Mouse (Mus musculus) bone marrow, adult 2 months (tissue): Measurements from ENCODE around the gene Tbl3. TPM values are rescaled to one million over a fixed set of nuclear protein-coding genes. Genes with fewer than 3 reads are reported as not detected.

Experiments used
- H3K27ac ChIP-seq: fragments of 200-500 bp; 2 replicates; pipeline ENCODE4 v1.5.1; 2012; ENCODE audit warnings: low read depth, mild to moderate bottlenecking, control low read depth, inconsistent platforms, low read length; ENCODE audit not compliant: control insufficient read depth, poor library complexity, insufficient read depth
- H3K4me1 ChIP-seq: fragments of 200-500 bp; 2 replicates; pipeline ENCODE4 v1.6.1; 2011; ENCODE audit warnings: low read length; ENCODE audit not compliant: control insufficient read depth, insufficient read depth
- H3K4me3 ChIP-seq: fragments of 200-500 bp; replicated peaks from 2 replicates; pipeline ENCODE3; 2011; ENCODE audit warnings: mild to moderate bottlenecking, low read depth, low read length, control low read depth; ENCODE audit not compliant: control insufficient read depth
- CTCF ChIP-seq: fragments of 200-500 bp; IDR thresholded peaks from 2 replicates; pipeline ENCODE4 v1.5.1; 2011; ENCODE audit warnings: low read length, control low read depth; ENCODE audit not compliant: control insufficient read depth, insufficient read depth
- POLR2A ChIP-seq: fragments of 200-500 bp; IDR thresholded peaks from 2 replicates; pipeline ENCODE4 v1.6.1; 2011; ENCODE audit warnings: low read depth, mild to moderate bottlenecking, control low read depth, low read length, borderline replicate concordance; ENCODE audit not compliant: control insufficient read depth
- WGBS: fragments of 180-500 bp; shearing (Covaris S2); methylation state at CpG from one replicate; pipeline ENCODE4 v1.1.7; 2018; 5-methylcytosine and 5-hydroxymethylcytosine counted together
- polyA plus RNA-seq: library from polyadenylated mRNA; stranded (reverse); fragments of >200 nt; gene quantifications from 2 replicates; pipeline ENCODE4 v1.2.4, GENCODE M21; 2011; ENCODE audit warnings: low replicate concordance; ENCODE audit not compliant: missing spikeins, insufficient read depth, insufficient read length

The Tbl3 gene
- polyA plus RNA-seq, 1 experiment: 28.1 TPM

- no peak for TF ChIP-seq CTCF
- 90% methylated on average over 6 of the region's 6 CpGs for WGBS
- H3K27ac ChIP-seq: no peak overlapping the region
- H3K4me1 ChIP-seq: no peaks in the 10 kb centered on the region
- no peak overlapping the region for H3K4me3 ChIP-seq
Measured at GRCm38 (mm10) chr17:24715556-24715955, 8.1 kb upstream of the Tbl3 start.

GRCm38 (mm10) chr17:24708646-24709045 lies 1.2 kb upstream of the Tbl3 start:
- Histone ChIP-seq H3K27ac (no peak overlapping the region), H3K4me3 (no peak overlapping the region), H3K4me1 (no peaks in the 10 kb centered on the region; the same call in 1 of the 2 replicates)
- WGBS: 19% methylated on average over 2 of the region's 2 CpGs
- TF ChIP-seq POLR2A: no peak
- no peak for TF ChIP-seq CTCF

- peak overlapping the region; percentile 83 for H3K27ac ChIP-seq
- no peaks in the 10 kb centered on the region; the same call in 1 of the 2 replicates for H3K4me1 ChIP-seq
- H3K4me3 ChIP-seq: peak overlapping the region; percentile 99
- TF ChIP-seq CTCF (no peak), POLR2A (no peak)
- 1% methylated on average over 24 of the region's 24 CpGs for WGBS
Measured at GRCm38 (mm10) chr17:24707801-24708425, 453 bp upstream of the Tbl3 start.

DNA sequence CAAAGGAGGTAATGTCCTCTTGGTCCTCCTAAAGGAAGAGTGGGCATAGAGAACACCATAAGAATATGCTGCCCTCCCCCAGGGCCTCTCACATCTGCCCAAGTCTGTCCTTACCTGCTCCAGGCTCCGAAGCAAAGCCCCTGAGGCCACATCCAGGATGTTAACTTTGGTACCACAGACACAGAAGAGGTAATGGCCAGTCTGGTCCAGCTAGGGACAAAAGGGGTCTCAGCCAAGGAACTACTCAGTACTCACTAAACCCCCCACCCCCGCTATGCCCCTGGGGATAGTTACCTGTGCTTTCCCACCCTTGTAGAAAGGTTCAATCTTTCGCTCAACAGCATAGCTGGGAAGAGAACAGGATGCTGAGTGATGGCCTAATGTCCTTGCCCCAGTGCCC lies 1.6 kb downstream of the Tbl3 start:
- Histone ChIP-seq H3K4me3 (no peak overlapping the region), H3K27ac (no peak overlapping the region), H3K4me1 (no peaks in the 10 kb centered on the region; the same call in 1 of the 2 replicates)
- TF ChIP-seq POLR2A: no peak
- TF ChIP-seq CTCF: no peak
- whole genome bisulfite sequencing: 92% methylated on average over 3 of the region's 3 CpGs

DNA sequence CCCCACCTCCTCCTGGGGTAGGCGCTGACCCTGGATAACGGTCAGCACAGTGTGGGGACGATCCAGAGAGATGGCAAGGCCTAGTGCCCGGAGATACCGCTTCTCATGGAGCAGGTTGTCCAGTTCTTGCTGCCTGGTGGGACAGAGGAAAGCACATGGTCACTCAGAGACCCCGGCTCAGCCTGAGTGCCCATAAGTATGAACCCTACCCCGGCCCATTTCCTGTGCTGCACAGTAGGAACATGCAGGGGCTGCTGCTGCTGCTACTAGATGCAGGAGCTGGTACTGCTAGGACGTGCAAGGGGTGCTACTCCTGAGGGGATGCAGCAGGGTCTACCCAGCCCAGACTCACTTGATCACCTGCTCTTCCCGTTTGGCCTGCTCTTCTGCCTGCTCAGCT lies 6.2 kb downstream of the Tbl3 start:
- Histone ChIP-seq H3K4me3 (no peak overlapping the region), H3K27ac (no peak overlapping the region), H3K4me1 (no peaks in the 10 kb centered on the region; the same call in 1 of the 2 replicates)
- TF ChIP-seq CTCF: no peak
- no peak for TF ChIP-seq POLR2A
- WGBS: 85% methylated on average over 9 of the region's 9 CpGs

DNA sequence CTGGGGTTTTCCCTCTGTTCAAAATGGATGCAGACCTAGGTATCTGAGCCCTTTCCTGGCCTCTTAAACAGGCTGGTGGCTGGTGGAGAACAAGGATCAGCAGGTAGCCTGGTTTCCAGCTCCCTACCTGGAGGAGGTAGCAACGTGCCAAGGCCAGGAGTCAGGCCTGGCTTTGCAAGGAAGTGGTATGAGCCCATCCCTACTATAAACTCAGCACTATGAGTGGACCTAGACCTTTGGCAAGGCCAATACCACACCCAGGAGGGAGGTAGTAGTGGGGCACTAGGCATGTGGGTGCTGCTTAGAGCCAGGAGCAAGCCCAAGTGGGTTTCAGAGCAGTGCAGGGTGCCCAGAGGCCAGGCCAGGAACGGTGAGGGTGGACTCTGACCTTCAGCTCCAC lies 8.0 kb downstream of the Tbl3 start:
- TF ChIP-seq POLR2A (no peak), CTCF (no peak)
- H3K4me3 ChIP-seq: no peak overlapping the region
- no peak overlapping the region for H3K27ac ChIP-seq
- 83% methylated on average over 2 of the region's 2 CpGs for WGBS
- H3K4me1 ChIP-seq: no peaks in the 10 kb centered on the region; the same call in 1 of the 2 replicates

- Histone ChIP-seq H3K27ac (no peak overlapping the region), H3K4me1 (no peaks in the 10 kb centered on the region; the same call in 1 of the 2 replicates)
- 86% methylated on average over 9 of the region's 9 CpGs for WGBS
Measured at GRCm38 (mm10) chr17:24698715-24699114, 8.7 kb downstream of the Tbl3 start.

DNA sequence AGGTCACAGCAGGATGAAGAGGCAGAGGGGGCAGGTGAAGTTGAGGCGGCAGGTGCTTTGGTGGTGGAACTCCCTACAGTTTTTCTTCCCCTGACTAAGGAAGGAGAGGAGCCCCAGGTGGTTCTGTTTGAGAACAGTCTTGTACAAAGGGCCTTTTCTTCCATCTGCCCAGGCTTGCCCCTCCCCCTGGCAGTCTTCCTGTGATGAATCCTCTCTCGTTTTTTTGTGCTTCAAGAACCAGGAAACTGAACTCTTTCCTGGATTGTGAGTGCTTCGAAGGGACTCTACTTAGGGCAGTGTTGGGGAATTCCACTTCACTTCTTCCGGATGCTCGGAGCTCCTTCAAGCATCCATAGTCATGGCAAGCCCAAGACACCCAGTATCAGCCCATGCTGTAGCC lies 9.5 kb downstream of the Tbl3 start:
- H3K4me3 ChIP-seq: no peak overlapping the region
- TF ChIP-seq POLR2A: no peak
- TF ChIP-seq CTCF: no peak
- WGBS: 48% methylated on average over 5 of the region's 5 CpGs
- H3K27ac ChIP-seq: no peak overlapping the region
- no peaks in the 10 kb centered on the region; the same call in 1 of the 2 replicates for H3K4me1 ChIP-seq

More at GRCm38 (mm10) chr17:24698715-24699114, 8.7 kb downstream of the Tbl3 start:
- TF ChIP-seq CTCF: no peak
- TF ChIP-seq POLR2A: no peak
- H3K4me3 ChIP-seq: no peak overlapping the region
